Mouse (Mus musculus): ENCODE data around the gene Atp9a. TPM values are rescaled to one million over a fixed set of nuclear protein-coding genes. Genes with fewer than 3 reads are reported as not detected.

Gene Atp9a
- polyA plus RNA-seq, 1 experiment = 13.2 TPM

DNA sequence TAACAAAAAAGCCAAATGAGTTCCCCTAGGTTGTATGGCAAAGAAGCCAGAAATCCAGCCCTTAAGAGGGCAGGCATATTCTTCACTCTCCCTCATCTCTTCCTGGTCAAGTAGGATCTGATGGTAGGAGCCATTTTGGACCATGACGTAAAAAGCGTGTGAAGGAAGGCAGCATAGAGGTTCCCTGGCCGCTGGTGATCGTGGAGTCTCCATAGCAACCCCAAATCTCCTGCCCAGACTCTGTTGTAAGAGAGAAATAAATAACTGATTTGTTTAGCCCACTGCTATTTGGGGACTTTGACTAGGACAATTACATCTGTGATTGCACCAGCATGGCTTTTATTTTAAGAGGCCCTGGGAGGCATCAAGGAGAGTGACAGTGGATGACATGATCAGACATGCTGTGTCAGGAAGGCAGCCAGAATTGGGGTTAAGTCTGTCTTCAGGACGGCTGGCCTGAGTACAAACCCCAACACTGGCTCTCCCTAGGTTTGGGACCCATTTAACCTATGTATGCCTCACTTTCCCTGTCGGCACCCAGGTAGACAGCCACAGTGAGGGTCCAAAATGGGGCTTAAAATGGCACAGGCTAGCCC, 132.5 kb downstream of the Atp9a start:
- 86% methylated on average over 6 of the region's 6 CpGs for WGBS
- no peaks in the 10 kb centered on the region for H3K4me1 ChIP-seq (ENCODE audit: control insufficient read depth, insufficient read depth, insufficient read length)
- DNase-seq (ENCODE audit: low read depth in 1 of 2, low spot score in 2 of 2) = no peak

DNA sequence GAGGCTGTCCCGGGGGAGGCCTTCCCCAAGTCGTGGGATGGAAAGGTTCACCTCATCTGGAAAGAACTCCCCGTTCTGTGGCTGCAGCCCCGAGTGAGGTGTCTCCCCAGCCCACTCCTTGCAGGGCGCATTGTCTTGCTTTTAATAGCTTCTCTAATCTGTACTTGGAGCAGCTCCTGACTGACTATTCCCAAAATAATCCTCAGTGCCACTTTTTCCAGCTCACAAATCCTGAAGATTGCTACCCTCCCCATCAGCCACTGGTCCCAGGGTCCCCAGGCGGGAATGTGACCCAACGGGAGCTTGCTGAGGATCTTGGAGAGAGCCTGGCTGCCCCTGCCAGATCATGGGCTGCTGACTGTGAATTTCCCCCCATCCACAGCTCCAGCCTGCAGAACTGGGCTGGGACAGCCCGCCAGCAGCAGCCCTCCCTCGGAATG, 134.1 kb downstream of the Atp9a start:
- WGBS = 88% methylated on average over 9 of the region's 9 CpGs
- no peaks in the 10 kb centered on the region for H3K27me3 ChIP-seq (ENCODE audit: control insufficient read depth, insufficient read depth, low read length)
- H3K4me3 ChIP-seq (ENCODE audit: extremely low read depth, insufficient read depth, insufficient read length) = no peak overlapping the region
- no peaks in the 10 kb centered on the region for H3K36me3 ChIP-seq (ENCODE audit: control insufficient read depth, insufficient read depth, low read length)
- DNase-seq (ENCODE audit: low read depth in 1 of 2, low spot score in 2 of 2) = no peak
- TF ChIP-seq CTCF (IDR thresholded peaks at IDR 0.05; ENCODE audit: extremely low read depth, insufficient read depth, insufficient read length, insufficient replicate concordance) = no peak
- H3K27ac ChIP-seq (ENCODE audit: insufficient read depth, low read length) = no peak overlapping the region
- H3K4me1 ChIP-seq (ENCODE audit: control insufficient read depth, insufficient read depth, insufficient read length) = no peaks in the 10 kb centered on the region

More for the DNA sequence above, 132.5 kb downstream of the Atp9a start:
- TF ChIP-seq CTCF (IDR thresholded peaks at IDR 0.05; ENCODE audit: extremely low read depth, insufficient read depth, insufficient read length, insufficient replicate concordance) (no peak), POLR2A (IDR thresholded peaks at IDR 0.05; ENCODE audit: low read depth, low read length) (no peak)
- H3K27ac ChIP-seq (ENCODE audit: insufficient read depth, low read length) = no peak overlapping the region
- no peaks in the 10 kb centered on the region for H3K36me3 ChIP-seq (ENCODE audit: control insufficient read depth, insufficient read depth, low read length)
- no peak overlapping the region for H3K4me3 ChIP-seq (ENCODE audit: extremely low read depth, insufficient read depth, insufficient read length)
- H3K27me3 ChIP-seq (ENCODE audit: control insufficient read depth, insufficient read depth, low read length) = no peaks in the 10 kb centered on the region

DNA sequence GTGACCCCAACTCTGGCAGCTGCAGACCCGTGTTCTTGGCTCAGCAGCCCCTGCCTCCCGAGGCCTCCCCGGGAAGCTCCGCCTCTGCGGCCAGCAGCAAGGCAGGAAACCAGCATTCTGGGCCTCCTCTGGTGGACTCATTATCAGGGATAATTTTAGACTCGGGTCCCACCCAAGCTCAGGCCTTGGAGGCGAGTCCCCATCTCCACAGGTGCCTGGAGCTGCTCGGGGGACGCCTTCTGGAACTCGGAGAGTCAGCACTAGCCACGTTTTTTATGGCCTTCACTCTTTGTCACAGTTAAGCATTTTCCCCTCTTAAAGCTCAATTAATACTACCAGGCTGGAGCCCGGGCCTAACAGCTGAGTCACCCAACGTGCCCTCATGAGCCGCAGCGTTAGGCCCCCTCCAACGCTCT, 137.5 kb downstream of the Atp9a start:
- H3K4me1 ChIP-seq (ENCODE audit: control insufficient read depth, insufficient read depth, insufficient read length) = peaks cover 6% of the 10 kb centered on the region
- WGBS = 14% methylated on average over 16 of the region's 16 CpGs
- no peak for TF ChIP-seq POLR2A (IDR thresholded peaks at IDR 0.05; ENCODE audit: low read depth, low read length)
- no peak for TF ChIP-seq CTCF (IDR thresholded peaks at IDR 0.05; ENCODE audit: extremely low read depth, insufficient read depth, insufficient read length, insufficient replicate concordance)
- no peak for DNase-seq (ENCODE audit: low read depth in 1 of 2, low spot score in 2 of 2)
- H3K27ac ChIP-seq (ENCODE audit: insufficient read depth, low read length) = no peak overlapping the region
- H3K27me3 ChIP-seq (ENCODE audit: control insufficient read depth, insufficient read depth, low read length) = peaks cover 15% of the 10 kb centered on the region
- H3K36me3 ChIP-seq (ENCODE audit: control insufficient read depth, insufficient read depth, low read length) = no peaks in the 10 kb centered on the region
- no peak overlapping the region for H3K4me3 ChIP-seq (ENCODE audit: extremely low read depth, insufficient read depth, insufficient read length)

DNA sequence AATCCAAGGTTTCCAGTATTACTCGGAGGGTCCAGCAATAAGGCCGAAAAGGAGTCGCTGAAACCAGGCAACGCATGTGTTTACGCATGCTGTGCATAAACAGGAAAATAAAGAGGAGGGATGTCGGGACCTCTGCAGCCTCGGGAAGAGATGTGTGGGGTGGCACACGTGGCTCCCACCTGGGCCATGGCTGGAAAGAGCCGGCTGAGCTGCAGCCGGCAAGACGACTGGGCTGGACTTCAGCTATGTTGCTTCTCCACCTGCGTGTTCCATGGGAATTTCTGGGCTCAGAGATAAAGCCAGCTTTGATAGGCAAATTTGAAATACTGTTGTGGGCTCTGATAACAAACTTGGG, 139.8 kb downstream of the Atp9a start:
- Histone ChIP-seq H3K27ac (ENCODE audit: insufficient read depth, low read length) (no peak overlapping the region), H3K36me3 (ENCODE audit: control insufficient read depth, insufficient read depth, low read length) (no peaks in the 10 kb centered on the region), H3K27me3 (ENCODE audit: control insufficient read depth, insufficient read depth, low read length) (peaks cover 15% of the 10 kb centered on the region), H3K4me3 (ENCODE audit: extremely low read depth, insufficient read depth, insufficient read length) (no peak overlapping the region), H3K4me1 (ENCODE audit: control insufficient read depth, insufficient read depth, insufficient read length) (peaks cover 6% of the 10 kb centered on the region)
- TF ChIP-seq POLR2A (IDR thresholded peaks at IDR 0.05; ENCODE audit: low read depth, low read length) (no peak), CTCF (IDR thresholded peaks at IDR 0.05; ENCODE audit: extremely low read depth, insufficient read depth, insufficient read length, insufficient replicate concordance) (no peak)
- DNase-seq (ENCODE audit: low read depth in 1 of 2, low spot score in 2 of 2) = no peak
- 83% methylated on average over 12 of the region's 12 CpGs for WGBS

DNA sequence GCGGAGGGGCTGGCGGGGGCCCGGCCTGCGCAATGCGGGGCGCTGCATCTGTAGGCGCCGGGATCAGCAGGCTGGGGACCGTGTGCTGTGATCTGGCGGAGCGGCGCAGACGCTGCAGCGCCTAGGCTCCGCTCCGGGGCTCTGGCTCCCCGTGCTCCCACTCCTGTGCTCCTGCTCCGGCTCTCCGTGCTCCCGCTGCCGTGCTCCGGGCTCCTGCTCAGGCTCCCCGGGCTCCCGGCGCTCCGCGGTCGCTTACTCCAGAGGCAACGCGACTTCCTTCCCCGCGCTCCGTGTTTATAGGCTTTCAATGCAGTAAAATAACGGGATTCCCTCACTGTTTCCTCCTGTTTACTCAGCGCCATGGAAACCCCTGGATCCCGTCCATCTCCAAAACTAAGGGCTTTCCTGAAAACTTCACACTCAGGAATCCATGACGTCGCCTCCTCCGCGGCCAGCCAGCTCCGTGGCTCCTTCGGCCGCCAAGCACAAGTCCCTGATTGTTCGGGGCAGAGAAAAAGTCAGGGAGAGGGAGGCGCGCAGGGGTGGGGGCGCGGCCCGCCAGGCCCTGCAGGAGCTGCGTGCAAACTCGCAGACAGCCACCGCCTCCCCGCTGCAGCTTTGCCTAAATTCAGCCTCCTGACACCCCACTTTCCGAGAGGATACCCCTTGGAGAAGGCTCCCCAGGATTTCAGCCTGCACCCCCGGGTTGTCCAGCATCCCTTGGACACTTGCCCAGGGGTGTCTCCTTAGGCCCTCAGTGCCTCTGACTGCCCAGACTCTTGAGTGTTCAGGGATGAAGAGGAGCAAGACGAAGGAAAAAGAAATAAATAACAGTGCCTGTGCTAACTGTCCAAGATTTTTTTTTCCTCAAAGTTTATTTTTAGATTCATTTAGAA, 140.5 kb downstream of the Atp9a start, which contains the start of gene Nfatc2:
Gene Nfatc2 (minus strand): TSS at position 167 of the 896 bp plus-strand sequence.
- Histone ChIP-seq H3K27ac (ENCODE audit: insufficient read depth, low read length) (no peak within 1 kb of the TSS), H3K27me3 (ENCODE audit: control insufficient read depth, insufficient read depth, low read length) (peaks cover 15% of the 10 kb centered on the region), H3K4me1 (ENCODE audit: control insufficient read depth, insufficient read depth, insufficient read length) (peaks cover 6% of the 10 kb centered on the region), H3K4me3 (ENCODE audit: extremely low read depth, insufficient read depth, insufficient read length) (peak within 1 kb of the TSS; percentile 14; the same call in 1 of the 2 replicates), H3K36me3 (ENCODE audit: control insufficient read depth, insufficient read depth, low read length) (no peaks in the 10 kb centered on the region)
- WGBS = 18% methylated on average over 56 of the region's 56 CpGs
- DNase-seq (ENCODE audit: low read depth in 1 of 2, low spot score in 2 of 2) = no peak
- TF ChIP-seq POLR2A (IDR thresholded peaks at IDR 0.05; ENCODE audit: low read depth, low read length) (no peak), CTCF (IDR thresholded peaks at IDR 0.05; ENCODE audit: extremely low read depth, insufficient read depth, insufficient read length, insufficient replicate concordance) (no peak)

DNA sequence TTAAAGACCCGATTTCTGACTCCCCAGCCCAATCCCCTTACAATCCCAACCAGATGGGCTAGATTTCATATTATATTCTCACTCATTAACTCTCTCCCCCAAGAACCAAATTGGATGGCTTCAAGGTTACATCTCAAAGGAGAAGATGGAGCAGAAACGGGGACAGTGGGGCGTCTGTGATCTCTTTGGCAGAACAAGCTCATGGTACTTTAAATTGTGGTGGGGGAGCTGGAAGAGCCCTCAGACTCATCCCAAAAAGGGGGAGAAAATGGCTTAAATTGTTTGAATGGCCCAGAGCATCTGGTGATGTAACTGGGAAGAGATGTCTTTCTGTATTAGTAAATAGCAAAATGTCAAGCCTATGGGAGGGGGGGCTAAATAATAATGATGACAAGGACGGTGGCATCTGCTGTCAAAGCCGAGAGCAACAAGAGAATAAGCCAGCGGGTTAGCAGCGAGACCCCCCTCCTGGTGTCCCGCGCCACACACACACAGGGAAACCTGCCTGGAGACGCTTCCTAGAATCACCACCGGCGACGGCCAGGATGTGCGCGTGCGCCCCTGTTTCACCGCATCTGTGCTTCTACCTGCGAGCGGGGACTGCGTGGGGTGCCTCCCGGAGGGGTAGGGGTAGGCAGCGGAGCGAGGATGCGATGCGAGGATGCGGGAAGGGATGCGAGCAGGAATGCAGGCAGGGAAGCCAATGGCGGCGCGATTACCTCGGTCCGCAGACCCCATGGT, 141.3 kb downstream of the Atp9a start:
- Histone ChIP-seq H3K4me3 (ENCODE audit: extremely low read depth, insufficient read depth, insufficient read length) (peak overlapping the region; percentile 14; the same call in 1 of the 2 replicates), H3K27ac (ENCODE audit: insufficient read depth, low read length) (no peak overlapping the region), H3K27me3 (ENCODE audit: control insufficient read depth, insufficient read depth, low read length) (peaks cover 15% of the 10 kb centered on the region), H3K36me3 (ENCODE audit: control insufficient read depth, insufficient read depth, low read length) (no peaks in the 10 kb centered on the region), H3K4me1 (ENCODE audit: control insufficient read depth, insufficient read depth, insufficient read length) (peaks cover 6% of the 10 kb centered on the region)
- no peak for DNase-seq (ENCODE audit: low read depth in 1 of 2, low spot score in 2 of 2)
- TF ChIP-seq CTCF (IDR thresholded peaks at IDR 0.05; ENCODE audit: extremely low read depth, insufficient read depth, insufficient read length, insufficient replicate concordance) (no peak), POLR2A (IDR thresholded peaks at IDR 0.05; ENCODE audit: low read depth, low read length) (no peak)
- 4% methylated on average over 31 of the region's 32 CpGs for WGBS
